8 mouse cellular contexts compared by ENCODE assay signal in genomic region chr16:52449889-52450244, GRCm38 (mm10). TPM values are rescaled to one million over a fixed set of nuclear protein-coding genes. Genes with fewer than 3 reads are reported as not detected.
A peak's percentile ranks its signal among the peaks of the same experiment; 100 is the strongest.
DNase-seq lines count a peak whose midpoint lies in the region; ATAC-seq and TF ChIP-seq lines count a peak whose summit lies in the region.

No protein-coding gene starts in this region.

- H3K9me3 ChIP-seq in forebrain, embryonic 16.5 days (ENCODE audit: control insufficient read depth, low read length): no peaks in the 10 kb centered on the region
- H3K9me3 ChIP-seq in lung, postnatal 0 days (ENCODE audit: low read length): no peaks in the 10 kb centered on the region

- H3K4me2 ChIP-seq in forebrain, embryonic 16.5 days (ENCODE audit: low read length): peak overlapping the region; percentile 60
- H3K4me2 ChIP-seq in lung, postnatal 0 days (replicated peaks; ENCODE audit: low read depth, low read length): peak overlapping the region; percentile 81

- H3K27ac ChIP-seq in forebrain, embryonic 16.5 days (ENCODE audit: low read length): peak overlapping the region; percentile 65
- peak overlapping the region; percentile 44 for H3K27ac ChIP-seq in lung, postnatal 0 days (ENCODE audit: low read length)

- H3K4me1 ChIP-seq in forebrain, embryonic 16.5 days (replicated peaks; ENCODE audit: control insufficient read depth, insufficient read depth, low read length): peaks cover 26% of the 10 kb centered on the region
- no peaks in the 10 kb centered on the region for H3K4me1 ChIP-seq in lung, postnatal 0 days (ENCODE audit: insufficient read depth, low read depth, low read length)

- peak overlapping the region; percentile 65 for H3K9ac ChIP-seq in forebrain, embryonic 16.5 days (replicated peaks; ENCODE audit: low read depth, low read length)
- 0 out of 2 replicates have a peak overlapping the region, but pooled peaks have one; percentile 1 for H3K9ac ChIP-seq in lung, postnatal 0 days (replicated peaks; ENCODE audit: low read depth)

- DNase-seq in embryo, embryonic 11 days: peak; percentile 20
- no peak for DNase-seq in embryo, embryonic 10.5 days (ENCODE audit: low spot score)
- peak; percentile 71 for DNase-seq in lung, postnatal 0 days (ENCODE audit: low spot score)
- no peak for DNase-seq in right cerebral cortex, adult 18-20 months
- no peak for DNase-seq in frontal cortex, adult 2 months (ENCODE audit: extremely low spot score in 1 of 2, low spot score in 1 of 2)
- DNase-seq in thymus, postnatal 4 days: no peak

- peak overlapping the region; percentile 86 for H3K4me3 ChIP-seq in C2C12 (ENCODE audit: insufficient read depth, poor library complexity, severe bottlenecking)
- H3K4me3 ChIP-seq in forebrain, embryonic 16.5 days (replicated peaks; ENCODE audit: low read length): peak overlapping the region; percentile 61
- peak overlapping the region; percentile 77 for H3K4me3 ChIP-seq in lung, postnatal 0 days (ENCODE audit: low read depth, low read length)

- H3K79me3 ChIP-seq in C2C12 (ENCODE audit: low read depth): peaks cover 77% of the 10 kb centered on the region

- no peak for ATAC-seq in forebrain, embryonic 16.5 days
- no peak for ATAC-seq in lung, postnatal 0 days

- H3ac ChIP-seq in C2C12 (ENCODE audit: control insufficient read depth, insufficient read length, low read depth): peak overlapping the region; percentile 36

- H3K27me3 ChIP-seq in C2C12 (ENCODE audit: control insufficient read depth, insufficient read depth, insufficient read length): no peaks in the 10 kb centered on the region
- H3K27me3 ChIP-seq in forebrain, embryonic 16.5 days (replicated peaks; ENCODE audit: control insufficient read depth, insufficient read depth, low read length): no peaks in the 10 kb centered on the region
- H3K27me3 ChIP-seq in lung, postnatal 0 days (replicated peaks; ENCODE audit: insufficient read depth, low read length): no peaks in the 10 kb centered on the region

- TF ChIP-seq CTCF in C2C12 (IDR thresholded peaks at IDR 0.05; ENCODE audit: control insufficient read depth, insufficient read depth, insufficient read length): no peak
- peak; percentile 57 for TF ChIP-seq CTCF in lung, postnatal 0 days (IDR thresholded peaks at IDR 0.05)

- under 1% methylated on average over 3 of the region's 3 CpGs for WGBS in forebrain, embryonic 16.5 days
- WGBS in lung, postnatal 0 days: 4% methylated on average over 3 of the region's 3 CpGs

- peaks cover 79% of the 10 kb centered on the region for H3K79me2 ChIP-seq in C2C12 (ENCODE audit: control insufficient read depth, insufficient read depth)

- no peak for TF ChIP-seq EP300 in lung, postnatal 0 days (IDR thresholded peaks at IDR 0.05)

- peaks cover 5% of the 10 kb centered on the region for H3K36me3 ChIP-seq in C2C12 (ENCODE audit: control insufficient read depth, insufficient read depth)
- H3K36me3 ChIP-seq in forebrain, embryonic 16.5 days (ENCODE audit: control insufficient read depth, insufficient read depth): no peaks in the 10 kb centered on the region
- no peaks in the 10 kb centered on the region for H3K36me3 ChIP-seq in lung, postnatal 0 days (ENCODE audit: insufficient read depth, low read length)

TF ChIP-seq in C2C12, 6 proteins besides CTCF, POLR2A, EP300 and RAD21:
- TF ChIP-seq FOSL1 (IDR thresholded peaks at IDR 0.05; ENCODE audit: insufficient read depth, low read length, poor library complexity, severe bottlenecking): no peak
- TF ChIP-seq CEBPB (IDR thresholded peaks at IDR 0.05; ENCODE audit: low read depth): no peak
- no peak for TF ChIP-seq MAX (IDR thresholded peaks at IDR 0.05)
- TF ChIP-seq MYOD1 (IDR thresholded peaks at IDR 0.05; ENCODE audit: control insufficient read depth, insufficient read length, low read depth): no peak
- no peak for TF ChIP-seq USF1 (IDR thresholded peaks at IDR 0.05; ENCODE audit: low read depth)
- no peak for TF ChIP-seq MYOG (IDR thresholded peaks at IDR 0.05; ENCODE audit: control insufficient read depth, extremely low read depth, insufficient read length)

RNA-seq across cellular contexts. Expression of gene Alcam, which starts 4.0 kb away (rescaled TPM):
- 27.7 TPM for polyA plus RNA-seq in C2C12 (2012; fragmentation: generic; extraction: Trizol)
- 28.6 and 32.4 TPM in 2 replicates for polyA plus RNA-seq in forebrain, embryonic 16.5 days (2015; fragmentation: Nextera tagmentation; extraction: Ambion mirVana)
- polyA plus RNA-seq in lung, postnatal 0 days (2015; fragmentation: Nextera tagmentation; extraction: Ambion mirVana): 68.9 and 79.4 TPM in 2 replicates
- 39.3 and 65.1 TPM in 2 replicates for polyA plus RNA-seq in frontal cortex, adult 2 months (2012; rRNA removed)

Comparison
In these comparisons a context has a peak if more than half of its experiments do, and no peak if none do; other contexts are left out.
1. DNase-seq: peak in embryo, embryonic 11 days (single experiment) and lung, postnatal 0 days (single experiment); none in embryo, embryonic 10.5 days (single experiment), right cerebral cortex, adult 18-20 months (single experiment), frontal cortex, adult 2 months (0 of 2) and thymus, postnatal 4 days (single experiment).
2. Peak in every context shown above with its lines, with median percentiles within 50 percentile points of each other: H3K4me3 ChIP-seq.